Mouse (Mus musculus) testis, adult 2 months (tissue): ENCODE data around the gene Cyp2f2.

Experiments used
- CTCF ChIP-seq: fragments of 200-500 bp; IDR thresholded peaks from 2 replicates; pipeline ENCODE4 v1.5.1; 2012; ENCODE audit warnings: low read depth, mild to moderate bottlenecking, inconsistent platforms, low read length, moderate library complexity; ENCODE audit not compliant: control insufficient read depth, insufficient read depth, insufficient replicate concordance
- POLR2A ChIP-seq: fragments of 200-500 bp; IDR thresholded peaks from 2 replicates; pipeline ENCODE4 v1.6.1; 2012; ENCODE audit warnings: low read depth, mild to moderate bottlenecking, inconsistent platforms, low read length, moderate library complexity; ENCODE audit not compliant: control insufficient read depth

- no peak for TF ChIP-seq CTCF
- no peak for TF ChIP-seq POLR2A
These were observed 16.8 kb downstream of the Cyp2f2 start for GRCm38 (mm10) chr7:27136410-27136996.
